Mouse (Mus musculus) hindbrain, embryonic 16.5 days (tissue): ENCODE measurements around the gene Abca9. TPM values are rescaled to one million over a fixed set of nuclear protein-coding genes. Genes with fewer than 3 reads are reported as not detected.

ENCODE experiments used
- ATAC-seq: fragments of 200-750 bp; cut with Nextera tagmentation; 2 replicates; pipeline ENCODE4 v1.8.0; 2017; ENCODE audit warnings: moderate TSS enrichment, moderate library complexity
- H3K27ac ChIP-seq: fragments of 300-500 bp; sonication (generic); 2 replicates; pipeline ENCODE4 v1.5.1; 2014; ENCODE audit warnings: low read depth, mild to moderate bottlenecking, control low read depth, low read length, moderate library complexity
- H3K27me3 ChIP-seq: fragments of 300-500 bp; sonication (generic); replicated peaks from 2 replicates; pipeline ENCODE4 v1.6.1; 2014; ENCODE audit warnings: low read length; ENCODE audit not compliant: control insufficient read depth, insufficient read depth
- H3K36me3 ChIP-seq: fragments of 300-500 bp; sonication (generic); 2 replicates; pipeline ENCODE4 v1.6.1; 2014; ENCODE audit warnings: mild to moderate bottlenecking, low read length, moderate library complexity, mixed read lengths; ENCODE audit not compliant: control insufficient read depth, insufficient read depth
- H3K4me1 ChIP-seq: fragments of 300-500 bp; sonication (generic); 2 replicates; pipeline ENCODE4 v1.6.1; 2014; ENCODE audit warnings: low read depth, low read length; ENCODE audit not compliant: control insufficient read depth, insufficient read depth
- H3K4me2 ChIP-seq: fragments of 300-500 bp; sonication (generic); 2 replicates; pipeline ENCODE4 v1.6.1; 2014; ENCODE audit warnings: mild to moderate bottlenecking, low read length, control low read depth, moderate library complexity
- H3K4me3 ChIP-seq: fragments of 300-500 bp; sonication (generic); 2 replicates; pipeline ENCODE4 v1.5.1; 2014; ENCODE audit warnings: mild to moderate bottlenecking, low read length, control low read depth, moderate library complexity
- H3K9ac ChIP-seq: fragments of 300-500 bp; sonication (generic); 2 replicates; pipeline ENCODE4 v1.6.1; 2014; ENCODE audit warnings: low read depth, mild to moderate bottlenecking, control low read depth, low read length, moderate library complexity
- H3K9me3 ChIP-seq: fragments of 300-500 bp; sonication (generic); 2 replicates; pipeline ENCODE4 v1.6.1; 2014; ENCODE audit warnings: mild to moderate bottlenecking, low read length, moderate library complexity; ENCODE audit not compliant: control insufficient read depth
- WGBS: fragments of 180-500 bp; shearing (Covaris S2); extraction: QIAGEN DNeasy Blood & Tissue Kit; methylation state at CpG from one replicate; pipeline ENCODE4 v1.1.7; 2014; 5-methylcytosine and 5-hydroxymethylcytosine counted together
- polyA plus RNA-seq: library from polyadenylated mRNA; unstranded; fragments of >200 nt; fragmentation: Nextera tagmentation; extraction: Ambion mirVana; gene quantifications from 2 replicates; pipeline ENCODE4 v1.2.1, GENCODE M21; 2015

Abca9 gene
- polyA plus RNA-seq: 2.7 and 4.2 TPM in 2 replicates

GRCm38 (mm10) chr11:110167459-110168251 lies at the start of gene Abca9:
Abca9 (minus strand) TSS chr11:110168196.
- Histone ChIP-seq H3K9ac (no peak within 1 kb of the TSS), H3K4me1 (no peaks in the 10 kb centered on the region; the same call in 1 of the 2 replicates), H3K4me3 (no peak within 1 kb of the TSS), H3K4me2 (no peak within 1 kb of the TSS), H3K27me3 (no peaks in the 10 kb centered on the region), H3K36me3 (no peaks in the 10 kb centered on the region), H3K9me3 (no peaks in the 10 kb centered on the region), H3K27ac (no peak within 1 kb of the TSS)
- no peak for ATAC-seq
- 53% methylated on average over 12 of the region's 12 CpGs for WGBS

DNA sequence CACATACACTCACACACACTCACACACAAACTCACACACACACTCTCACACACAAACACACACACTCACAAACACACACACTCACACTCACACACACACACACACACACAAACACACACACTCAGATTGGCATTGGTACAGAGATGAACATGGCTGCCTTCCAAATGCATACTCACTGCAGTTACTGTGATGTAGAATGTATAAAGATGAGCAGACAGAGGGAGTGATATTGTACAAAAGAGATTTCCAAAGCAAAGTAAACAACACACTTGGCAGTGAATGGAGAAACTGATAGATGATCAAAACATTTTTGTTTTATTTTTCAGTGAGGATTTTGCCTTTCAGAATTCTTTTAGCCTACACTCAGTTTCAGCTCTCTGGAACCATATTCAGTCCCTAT lies 49.1 kb upstream of the Abca9 start:
- Histone ChIP-seq H3K4me3 (no peak overlapping the region), H3K36me3 (no peaks in the 10 kb centered on the region), H3K9me3 (no peaks in the 10 kb centered on the region), H3K4me2 (no peak overlapping the region), H3K27me3 (no peaks in the 10 kb centered on the region), H3K9ac (no peak overlapping the region), H3K27ac (no peak overlapping the region), H3K4me1 (no peaks in the 10 kb centered on the region)
- ATAC-seq: no peak

GRCm38 (mm10) chr11:110203930-110204329 lies 35.9 kb upstream of the Abca9 start:
- WGBS: 92% methylated on average over 5 of the region's 5 CpGs

DNA sequence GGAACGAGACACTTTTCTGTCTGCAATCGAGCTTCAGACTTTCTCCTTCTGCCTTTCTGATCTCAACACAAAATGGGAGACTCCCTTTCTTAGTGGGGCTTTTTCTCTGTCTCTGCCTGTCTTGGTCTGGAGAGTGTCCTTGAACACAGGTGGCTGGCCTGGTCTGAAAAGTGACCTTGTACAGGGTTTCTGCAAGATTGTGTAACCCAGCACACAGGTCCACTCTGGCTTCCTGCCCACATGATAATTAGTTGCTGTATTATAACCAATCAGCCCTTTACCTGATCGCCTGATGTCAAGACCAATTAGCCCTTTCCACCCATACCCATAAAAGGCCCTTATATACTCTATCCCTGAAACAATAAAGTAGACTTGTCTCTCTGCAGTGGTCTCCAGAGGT lies 30.9 kb upstream of the Abca9 start:
- 90% methylated on average over 3 of the region's 3 CpGs for WGBS
- Histone ChIP-seq H3K4me1 (no peaks in the 10 kb centered on the region), H3K9me3 (no peaks in the 10 kb centered on the region), H3K4me3 (no peak overlapping the region), H3K4me2 (no peak overlapping the region), H3K36me3 (no peaks in the 10 kb centered on the region), H3K9ac (no peak overlapping the region), H3K27ac (no peak overlapping the region), H3K27me3 (no peaks in the 10 kb centered on the region)
- no peak for ATAC-seq

More at GRCm38 (mm10) chr11:110203930-110204329, 35.9 kb upstream of the Abca9 start:
- H3K9me3 ChIP-seq: no peaks in the 10 kb centered on the region
- H3K4me1 ChIP-seq: no peaks in the 10 kb centered on the region
- no peaks in the 10 kb centered on the region for H3K27me3 ChIP-seq
- no peak for ATAC-seq
- no peak overlapping the region for H3K4me3 ChIP-seq
- no peak overlapping the region for H3K9ac ChIP-seq
- H3K27ac ChIP-seq: no peak overlapping the region
- H3K36me3 ChIP-seq: no peaks in the 10 kb centered on the region
- no peak overlapping the region for H3K4me2 ChIP-seq

GRCm38 (mm10) chr11:110196561-110197306 lies 28.7 kb upstream of the Abca9 start:
- ATAC-seq: no peak
- 89% methylated on average over 8 of the region's 8 CpGs for WGBS

DNA sequence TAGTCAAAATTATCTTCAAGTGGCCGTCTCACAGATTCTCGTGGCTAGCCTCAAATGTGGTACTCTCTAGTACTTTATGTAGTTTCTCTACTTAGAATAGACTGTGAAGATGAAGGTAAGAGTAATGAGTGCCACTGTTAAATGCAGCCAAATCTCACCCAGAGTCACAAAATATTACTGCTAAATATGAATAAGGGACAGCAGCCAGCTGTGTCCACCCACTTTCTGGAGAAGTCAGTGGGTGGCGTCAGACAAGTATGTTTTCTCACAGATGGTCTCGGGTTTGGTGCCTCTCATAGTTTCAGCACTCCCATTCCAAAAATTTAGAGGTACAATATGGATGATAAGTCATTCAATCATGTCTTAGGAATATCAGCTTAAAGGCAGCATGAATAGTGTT lies 27.3 kb upstream of the Abca9 start:
- Histone ChIP-seq H3K9me3 (no peaks in the 10 kb centered on the region), H3K27me3 (no peaks in the 10 kb centered on the region), H3K4me3 (no peak overlapping the region), H3K27ac (no peak overlapping the region), H3K36me3 (no peaks in the 10 kb centered on the region), H3K4me2 (no peak overlapping the region), H3K4me1 (no peaks in the 10 kb centered on the region), H3K9ac (no peak overlapping the region)
- 88% methylated on average over 4 of the region's 4 CpGs for WGBS
- no peak for ATAC-seq

More at GRCm38 (mm10) chr11:110196561-110197306, 28.7 kb upstream of the Abca9 start:
- Histone ChIP-seq H3K4me2 (no peak overlapping the region), H3K27ac (no peak overlapping the region), H3K9ac (no peak overlapping the region), H3K36me3 (no peaks in the 10 kb centered on the region), H3K4me1 (no peaks in the 10 kb centered on the region), H3K4me3 (no peak overlapping the region), H3K27me3 (no peaks in the 10 kb centered on the region), H3K9me3 (no peaks in the 10 kb centered on the region)

DNA sequence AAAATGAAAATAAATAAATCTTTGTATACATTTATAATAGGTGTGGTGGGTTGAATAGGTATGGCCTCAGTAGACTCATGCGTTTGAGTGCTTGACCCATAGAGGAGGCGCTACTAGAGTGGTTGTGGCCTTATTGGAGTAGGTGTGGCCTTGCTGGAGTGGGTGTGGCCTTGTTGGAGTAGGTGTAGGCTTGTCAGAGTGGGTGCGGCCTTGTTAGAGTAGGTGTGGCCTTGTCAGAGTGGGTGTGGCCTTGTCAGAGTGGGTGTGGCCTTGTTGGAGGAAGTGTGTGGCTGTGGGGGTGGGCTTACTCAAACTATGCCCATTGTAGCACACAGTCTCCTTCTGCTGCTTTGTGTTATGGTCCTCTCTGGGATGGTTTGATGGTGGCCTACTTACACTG lies 3.2 kb upstream of the Abca9 start:
- H3K36me3 ChIP-seq: no peaks in the 10 kb centered on the region
- 98% methylated on average over 3 of the region's 3 CpGs for WGBS
- ATAC-seq: no peak

GRCm38 (mm10) chr11:110165822-110166221 lies 2.2 kb downstream of the Abca9 start:
- no peaks in the 10 kb centered on the region; the same call in 1 of the 2 replicates for H3K4me1 ChIP-seq
- no peak overlapping the region for H3K4me2 ChIP-seq
- no peaks in the 10 kb centered on the region for H3K9me3 ChIP-seq
- no peak for ATAC-seq
- no peak overlapping the region for H3K4me3 ChIP-seq
- H3K36me3 ChIP-seq: no peaks in the 10 kb centered on the region
- H3K27ac ChIP-seq: no peak overlapping the region
- 42% methylated on average over 3 of the region's 3 CpGs for WGBS
- H3K9ac ChIP-seq: no peak overlapping the region
- H3K27me3 ChIP-seq: no peaks in the 10 kb centered on the region

More for the DNA sequence above, 3.2 kb upstream of the Abca9 start:
- H3K4me3 ChIP-seq: no peak overlapping the region
- H3K27ac ChIP-seq: no peak overlapping the region
- no peaks in the 10 kb centered on the region for H3K9me3 ChIP-seq
- H3K4me1 ChIP-seq: no peaks in the 10 kb centered on the region; the same call in 1 of the 2 replicates
- H3K4me2 ChIP-seq: no peak overlapping the region
- no peaks in the 10 kb centered on the region for H3K27me3 ChIP-seq
- no peak overlapping the region for H3K9ac ChIP-seq

DNA sequence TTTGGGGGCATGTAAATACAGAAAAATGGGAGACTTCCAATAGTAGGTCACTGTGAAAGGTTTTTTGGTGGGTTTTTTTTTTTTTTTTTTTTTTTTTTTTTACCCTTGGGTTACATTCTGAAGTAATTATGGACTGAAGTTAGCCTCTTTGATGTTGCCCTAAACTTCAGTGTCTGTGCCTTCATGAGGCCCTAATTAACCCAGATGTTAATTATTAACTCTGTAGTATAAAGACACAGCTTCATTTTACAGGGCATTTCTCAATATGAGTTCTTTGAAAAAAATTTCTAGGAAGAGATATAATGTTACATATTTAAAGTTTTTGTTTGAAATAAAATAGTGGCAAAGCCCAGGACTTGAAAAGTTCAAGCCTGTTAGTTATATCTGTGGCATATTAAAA lies 2.6 kb downstream of the Abca9 start:
- Histone ChIP-seq H3K9me3 (no peaks in the 10 kb centered on the region), H3K27me3 (no peaks in the 10 kb centered on the region), H3K4me2 (no peak overlapping the region), H3K4me1 (no peaks in the 10 kb centered on the region; the same call in 1 of the 2 replicates), H3K27ac (no peak overlapping the region), H3K36me3 (no peaks in the 10 kb centered on the region), H3K4me3 (no peak overlapping the region), H3K9ac (no peak overlapping the region)
- no peak for ATAC-seq
